Mouse (Mus musculus): ENCODE results near the gene Armc5. TPM values are rescaled to one million over a fixed set of nuclear protein-coding genes. Genes with fewer than 3 reads are reported as not detected.

Armc5 gene
- total RNA-seq (2015; ENCODE audit: low replicate concordance) = 1.3 and 2.3 TPM in 2 replicates
- total RNA-seq (2017; ENCODE audit: low replicate concordance) = 2.2 and 4.0 TPM in 2 replicates

GRCm38 (mm10) chr7:128236856-128237592, at the start of gene Armc5:
Gene Armc5, plus strand, starts transcription at chr7:128237342.
- peak; percentile 47 for ATAC-seq (replicated peaks; ENCODE audit: low FRiP score, poor library complexity, severe bottlenecking)

DNA sequence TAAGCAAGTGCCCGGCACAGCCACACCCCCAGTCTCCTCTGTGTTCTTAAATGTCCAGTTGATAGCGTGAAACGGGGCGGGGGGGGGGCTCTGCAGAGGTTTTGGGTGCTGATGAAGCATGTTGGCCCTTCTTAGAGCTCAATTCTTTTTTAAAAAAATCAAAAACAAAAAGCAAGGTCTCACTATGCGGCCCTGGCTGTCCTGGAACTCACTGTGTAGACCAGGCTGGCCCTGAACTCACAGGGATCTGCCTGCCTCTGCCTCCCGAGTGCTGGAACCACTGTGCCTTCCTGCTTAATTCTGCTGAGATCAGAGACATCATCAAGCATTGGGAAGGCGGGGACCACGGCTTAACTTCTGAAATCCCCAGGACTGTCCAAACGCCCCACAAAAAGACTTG, 35.5 kb upstream of the Armc5 start:
- no peak for ATAC-seq (replicated peaks; ENCODE audit: low FRiP score, poor library complexity, severe bottlenecking)

DNA sequence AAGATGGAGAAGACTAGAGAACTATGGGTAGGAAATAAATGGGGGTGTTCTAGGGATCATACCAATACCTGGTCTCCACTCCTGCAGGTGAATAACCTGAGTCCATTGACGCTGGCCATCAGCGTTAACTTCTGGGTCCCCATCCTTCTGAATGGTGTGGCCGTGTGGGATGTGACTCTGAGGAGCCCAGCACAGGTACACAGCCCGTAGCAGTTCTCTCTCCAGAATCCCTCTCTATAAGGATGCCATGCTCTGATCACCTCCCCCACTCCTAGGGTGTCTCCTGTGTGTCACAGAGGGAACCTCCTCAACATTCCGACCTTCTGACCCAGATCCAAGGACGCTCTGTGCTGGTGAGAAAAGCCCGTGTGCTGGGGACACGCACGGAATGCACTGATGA, 34.1 kb upstream of the Armc5 start:
- ATAC-seq (replicated peaks; ENCODE audit: low FRiP score, poor library complexity, severe bottlenecking) = no peak

- no peak for ATAC-seq (replicated peaks; ENCODE audit: low FRiP score, poor library complexity, severe bottlenecking)
These were observed 33.0 kb upstream of the Armc5 start for GRCm38 (mm10) chr7:128204179-128204578.

GRCm38 (mm10) chr7:128205695-128206094, 31.4 kb upstream of the Armc5 start:
- ATAC-seq (replicated peaks; ENCODE audit: low FRiP score, poor library complexity, severe bottlenecking) = no peak

DNA sequence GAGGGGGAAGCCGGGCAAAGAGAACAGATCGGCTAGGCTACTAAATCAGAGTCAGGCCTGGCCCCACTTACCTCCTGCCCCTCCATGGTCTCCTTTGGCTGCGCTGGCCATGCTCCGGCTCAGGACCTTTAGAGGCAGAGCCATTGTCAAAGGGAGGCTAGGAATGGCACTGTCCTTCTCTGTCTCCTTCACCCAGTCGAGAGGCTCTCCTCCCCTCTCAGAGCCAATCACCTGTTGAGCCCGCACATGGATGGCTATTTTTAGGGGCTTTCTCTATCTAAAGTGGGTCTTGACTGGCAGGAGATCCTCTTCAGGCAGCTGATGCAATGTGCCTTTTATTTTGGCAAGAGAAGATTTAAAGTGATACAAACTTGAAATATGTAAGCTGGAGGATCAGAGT, 31.0 kb upstream of the Armc5 start, which contains the start of gene Cox6a2:
Cox6a2 (minus strand) TSS at position 236 of the 400 bp plus-strand sequence.
- no peak for ATAC-seq (replicated peaks; ENCODE audit: low FRiP score, poor library complexity, severe bottlenecking)

- ATAC-seq (replicated peaks; ENCODE audit: low FRiP score, poor library complexity, severe bottlenecking) = peak; percentile 85
These were observed 29.0 kb upstream of the Armc5 start for GRCm38 (mm10) chr7:128208187-128208586.

DNA sequence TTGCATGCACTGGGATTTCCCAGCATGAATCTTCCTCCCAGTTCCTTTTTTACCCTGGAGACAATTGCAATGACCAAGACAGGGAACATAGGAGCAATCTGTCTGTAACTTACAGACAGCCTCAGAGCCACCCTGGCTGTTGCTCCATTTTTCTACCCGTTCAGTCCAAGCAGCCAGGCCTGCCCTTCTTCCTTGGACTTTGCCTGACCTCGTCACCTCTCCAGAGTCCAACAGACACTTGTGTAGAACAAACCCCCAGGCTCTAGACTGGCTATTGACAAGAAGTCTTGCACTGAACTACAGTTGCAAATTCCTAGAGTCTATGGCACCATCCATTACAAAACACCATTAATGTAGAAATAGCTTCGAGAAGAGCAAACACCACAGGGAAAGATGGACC, 27.3 kb upstream of the Armc5 start:
- ATAC-seq (replicated peaks; ENCODE audit: low FRiP score, poor library complexity, severe bottlenecking) = no peak

- no peak for ATAC-seq (replicated peaks; ENCODE audit: low FRiP score, poor library complexity, severe bottlenecking)
These were observed 17.2 kb upstream of the Armc5 start for GRCm38 (mm10) chr7:128219952-128220351.

- ATAC-seq (replicated peaks; ENCODE audit: low FRiP score, poor library complexity, severe bottlenecking) = no peak
These were observed 16.2 kb upstream of the Armc5 start for GRCm38 (mm10) chr7:128220936-128221335.

GRCm38 (mm10) chr7:128231741-128232140, 5.4 kb upstream of the Armc5 start:
- no peak for ATAC-seq (replicated peaks; ENCODE audit: low FRiP score, poor library complexity, severe bottlenecking)

DNA sequence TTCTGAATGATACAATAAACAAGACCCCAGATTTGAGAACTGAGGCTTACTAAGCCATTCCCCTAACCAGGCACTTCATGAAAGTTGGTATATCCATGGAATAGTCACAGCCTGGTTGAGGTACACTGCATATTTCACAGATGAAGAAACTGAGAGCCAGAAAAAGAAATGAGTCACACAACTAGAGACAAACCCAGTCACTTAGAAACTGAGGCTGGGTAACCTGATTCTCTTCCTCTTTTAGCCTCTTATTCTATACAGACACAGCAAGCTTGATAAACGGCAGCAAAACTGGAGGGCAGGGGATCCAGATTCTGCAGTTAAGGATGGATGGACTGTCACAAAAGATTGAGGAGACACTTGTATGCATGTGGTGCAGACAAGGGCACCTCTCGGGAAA, 2.3 kb upstream of the Armc5 start:
- ATAC-seq (replicated peaks; ENCODE audit: low FRiP score, poor library complexity, severe bottlenecking) = no peak

- no peak for ATAC-seq (replicated peaks; ENCODE audit: low FRiP score, poor library complexity, severe bottlenecking)
These were observed 1.7 kb upstream of the Armc5 start for GRCm38 (mm10) chr7:128235481-128235880.

- no peak for ATAC-seq (replicated peaks; ENCODE audit: low FRiP score, poor library complexity, severe bottlenecking)
These were observed 716 bp upstream of the Armc5 start for GRCm38 (mm10) chr7:128236426-128236825.

GRCm38 (mm10) chr7:128237593-128237926, 418 bp downstream of the Armc5 start:
- ATAC-seq (replicated peaks; ENCODE audit: low FRiP score, poor library complexity, severe bottlenecking) = no peak; the same call in 1 of the 2 replicates

DNA sequence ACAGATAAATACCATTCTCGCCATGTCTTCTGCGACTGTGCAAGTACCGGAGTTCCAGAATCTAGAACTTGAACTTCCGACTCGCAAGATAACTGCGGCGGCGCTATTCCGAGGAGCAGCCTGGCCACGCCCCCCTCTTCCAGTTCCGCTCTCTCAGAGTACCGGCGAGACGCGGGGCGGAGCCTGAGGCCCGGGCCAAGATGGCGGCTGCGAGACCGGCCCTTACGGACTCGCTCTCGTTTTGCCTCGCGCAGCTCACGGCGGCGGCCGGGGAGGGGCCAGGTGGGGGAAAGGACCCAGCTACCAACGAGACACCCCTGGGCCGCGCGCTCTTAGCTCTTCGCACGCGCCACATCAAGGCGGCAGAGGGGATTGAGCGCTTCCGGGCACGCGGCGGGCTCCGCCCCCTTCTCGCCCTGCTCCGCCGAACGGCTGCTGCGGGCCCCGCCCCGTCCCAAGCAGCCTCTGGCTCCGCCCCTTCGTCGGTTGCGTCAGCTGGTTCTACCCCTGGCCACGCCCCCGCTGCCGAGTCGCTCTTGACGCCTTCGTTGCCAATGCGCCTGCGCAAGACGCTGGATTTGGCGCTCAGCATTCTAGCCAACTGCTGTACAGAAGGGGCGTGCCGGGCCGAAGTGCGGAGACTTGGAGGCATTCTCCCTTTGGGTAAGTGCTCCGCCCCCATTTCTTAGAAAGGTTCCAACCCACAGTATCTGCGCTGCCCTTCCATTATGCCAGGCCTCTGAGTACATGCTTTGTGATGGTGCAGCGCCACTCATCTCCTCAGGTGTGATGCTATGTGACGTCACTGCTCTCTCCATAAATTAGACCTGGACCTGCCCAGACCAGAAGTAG, 1.0 kb downstream of the Armc5 start, which contains the start of gene 9130023H24Rik:
9130023H24Rik (minus strand) TSS at position 105 of the 852 bp plus-strand sequence.
- ATAC-seq (replicated peaks; ENCODE audit: low FRiP score, poor library complexity, severe bottlenecking) = peak; percentile 77

GRCm38 (mm10) chr7:128238991-128239390, 1.8 kb downstream of the Armc5 start:
- ATAC-seq (replicated peaks; ENCODE audit: low FRiP score, poor library complexity, severe bottlenecking) = peak; percentile 36; the same call in 1 of the 2 replicates

DNA sequence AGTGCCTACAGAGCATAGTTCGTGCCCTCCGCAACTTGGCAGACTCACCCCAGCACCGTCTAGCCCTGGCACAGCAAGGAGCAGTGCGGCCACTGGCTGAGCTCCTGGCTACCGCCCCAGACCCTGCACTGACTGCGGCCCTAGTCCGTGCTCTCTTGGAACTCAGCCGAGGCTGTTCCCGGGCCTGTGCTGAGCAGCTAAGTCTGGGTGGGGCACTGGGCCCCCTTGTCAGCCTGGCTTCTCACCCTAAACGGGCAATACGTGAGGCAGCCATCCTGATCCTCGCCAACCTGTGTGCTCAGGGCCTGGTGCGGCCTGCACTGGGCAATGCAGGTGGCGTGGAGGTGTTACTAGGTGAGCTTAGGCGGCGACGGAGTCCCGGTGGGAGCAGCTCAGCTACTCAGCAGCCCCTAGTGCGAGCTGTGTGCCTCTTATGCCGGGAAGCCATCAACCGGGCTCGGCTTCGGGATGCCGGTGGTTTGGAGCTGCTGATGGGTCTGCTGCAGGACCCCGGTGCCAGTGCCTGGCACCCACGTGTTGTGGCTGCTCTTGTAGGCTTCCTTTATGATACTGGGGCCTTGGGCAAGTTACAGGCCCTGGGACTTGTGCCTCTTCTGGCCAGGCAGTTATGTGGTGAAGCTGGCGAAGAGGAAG, 3.1 kb downstream of the Armc5 start:
- ATAC-seq (replicated peaks; ENCODE audit: low FRiP score, poor library complexity, severe bottlenecking) = no peak

DNA sequence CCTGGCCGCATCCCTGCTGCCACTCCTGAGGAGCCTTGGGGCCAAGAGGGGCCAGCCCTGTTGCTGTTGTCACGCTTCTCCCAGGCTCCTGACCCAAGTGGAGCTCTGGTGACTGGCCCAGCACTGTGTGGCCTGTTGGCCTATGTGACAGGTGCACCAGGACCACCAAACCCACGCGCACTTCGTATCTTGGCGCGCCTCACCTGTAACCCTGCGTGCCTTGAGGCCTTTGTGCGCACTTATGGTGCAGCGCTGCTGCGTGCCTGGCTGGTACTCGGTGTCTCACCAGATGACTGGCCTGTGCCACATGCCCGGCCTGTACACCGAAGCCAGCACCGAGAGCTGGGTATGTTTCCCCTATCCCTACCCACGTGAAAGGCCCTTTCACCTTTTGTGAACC, 5.2 kb downstream of the Armc5 start:
- ATAC-seq (replicated peaks; ENCODE audit: low FRiP score, poor library complexity, severe bottlenecking) = no peak

GRCm38 (mm10) chr7:128243921-128244320, 6.8 kb downstream of the Armc5 start:
- ATAC-seq (replicated peaks; ENCODE audit: low FRiP score, poor library complexity, severe bottlenecking) = no peak

Measured in erythroblast, adult 5-6 weeks (primary cell).